Mouse (Mus musculus) hindbrain, embryonic 11.5 days (tissue): ENCODE measurements around the gene Ccnd3. TPM values are rescaled to one million over a fixed set of nuclear protein-coding genes. Genes with fewer than 3 reads are reported as not detected.

ENCODE experiments used
- ATAC-seq: fragments of 200-750 bp; cut with Nextera tagmentation; 2 replicates; pipeline ENCODE4 v1.8.0; 2017; ENCODE audit warnings: mild to moderate bottlenecking, moderate TSS enrichment, moderate library complexity; ENCODE audit not compliant: low FRiP score
- DNase-seq: peaks from one replicate; pipeline ENCODE4 v3.0.0-alpha.2; 2015; ENCODE audit warnings: low spot score
- H3K27ac ChIP-seq: fragments of 300-500 bp; sonication (generic); 2 replicates; pipeline ENCODE4 v1.5.1; 2014; ENCODE audit warnings: mild to moderate bottlenecking, low read depth, low read length
- H3K27me3 ChIP-seq: fragments of 300-500 bp; sonication (generic); 2 replicates; pipeline ENCODE4 v1.6.1; 2014; ENCODE audit warnings: mild to moderate bottlenecking, low read length, moderate library complexity, mixed read lengths; ENCODE audit not compliant: control insufficient read depth, insufficient read depth
- H3K36me3 ChIP-seq: fragments of 300-500 bp; sonication (generic); 2 replicates; pipeline ENCODE4 v1.6.1; 2014; ENCODE audit warnings: mild to moderate bottlenecking, low read length, moderate library complexity, mixed read lengths; ENCODE audit not compliant: control insufficient read depth, insufficient read depth
- H3K4me1 ChIP-seq: fragments of 300-500 bp; sonication (generic); replicated peaks from 2 replicates; pipeline ENCODE4 v1.6.1; 2014; ENCODE audit warnings: low read length, mixed read lengths; ENCODE audit not compliant: control insufficient read depth, insufficient read depth
- H3K4me2 ChIP-seq: fragments of 300-500 bp; sonication (generic); replicated peaks from 2 replicates; pipeline ENCODE4 v1.6.1; 2014; ENCODE audit warnings: mild to moderate bottlenecking, low read depth, low read length
- H3K4me3 ChIP-seq: fragments of 300-500 bp; sonication (generic); 2 replicates; pipeline ENCODE4 v1.5.1; 2014; ENCODE audit warnings: low read depth, low read length
- H3K9ac ChIP-seq: fragments of 300-500 bp; sonication (generic); 2 replicates; pipeline ENCODE4 v1.6.1; 2014; ENCODE audit warnings: low read depth, low read length
- H3K9me3 ChIP-seq: fragments of 300-500 bp; sonication (generic); 2 replicates; pipeline ENCODE4 v1.6.1; 2016; ENCODE audit warnings: low read length; ENCODE audit not compliant: control insufficient read depth
- WGBS: fragments of 180-500 bp; shearing (Covaris S2); extraction: QIAGEN DNeasy Blood & Tissue Kit; methylation state at CpG from one replicate; pipeline ENCODE4 v1.1.7; 2014; 5-methylcytosine and 5-hydroxymethylcytosine counted together
- polyA plus RNA-seq: library from polyadenylated mRNA; unstranded; fragments of >200 nt; fragmentation: Nextera tagmentation; extraction: Ambion mirVana; gene quantifications from 2 replicates; pipeline ENCODE4 v1.2.1, GENCODE M21; 2014

Ccnd3 gene
- polyA plus RNA-seq, 1 experiment from 2014 or later: 190 TPM

DNA sequence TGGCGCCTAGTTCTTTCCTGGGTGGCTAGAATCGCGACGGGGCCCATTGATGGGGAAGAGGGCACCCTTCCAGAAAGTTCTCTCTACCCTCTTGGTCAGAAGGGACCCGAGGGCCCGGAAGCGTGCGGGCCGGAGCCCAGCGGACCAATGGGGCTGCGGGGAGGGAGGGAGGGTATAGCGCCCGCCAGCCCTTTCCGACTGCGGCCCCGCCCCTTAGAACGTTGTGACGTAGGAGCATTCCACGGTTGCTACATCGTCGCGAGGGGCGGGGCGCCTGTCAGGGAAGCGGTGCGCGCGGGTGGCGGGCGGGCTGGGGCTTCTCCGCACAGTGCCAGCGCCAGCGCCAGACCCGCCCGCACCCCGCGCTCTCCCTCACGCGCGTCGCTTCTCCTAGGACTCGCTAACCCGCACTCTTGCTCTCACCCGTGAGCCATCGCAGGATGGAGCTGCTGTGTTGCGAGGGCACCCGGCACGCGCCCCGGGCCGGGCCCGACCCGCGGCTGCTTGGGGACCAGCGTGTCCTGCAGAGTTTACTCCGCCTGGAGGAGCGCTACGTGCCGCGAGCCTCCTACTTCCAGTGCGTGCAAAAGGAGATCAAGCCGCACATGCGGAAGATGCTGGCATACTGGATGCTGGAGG, 88.5 kb downstream of the Ccnd3 start:
- H3K4me3 ChIP-seq: peak overlapping the region; percentile 65
- WGBS: 1% methylated on average over 59 of the region's 63 CpGs
- H3K36me3 ChIP-seq: no peaks in the 10 kb centered on the region
- DNase-seq (peak; percentile 97), ATAC-seq (peak; percentile 83)
- H3K4me1 ChIP-seq: peaks cover 13% of the 10 kb centered on the region
- peak overlapping the region; percentile 80 for H3K9ac ChIP-seq
- H3K27ac ChIP-seq: peak overlapping the region; percentile 92
- H3K4me2 ChIP-seq: peak overlapping the region; percentile 78
- H3K9me3 ChIP-seq: no peaks in the 10 kb centered on the region
- H3K27me3 ChIP-seq: no peaks in the 10 kb centered on the region

DNA sequence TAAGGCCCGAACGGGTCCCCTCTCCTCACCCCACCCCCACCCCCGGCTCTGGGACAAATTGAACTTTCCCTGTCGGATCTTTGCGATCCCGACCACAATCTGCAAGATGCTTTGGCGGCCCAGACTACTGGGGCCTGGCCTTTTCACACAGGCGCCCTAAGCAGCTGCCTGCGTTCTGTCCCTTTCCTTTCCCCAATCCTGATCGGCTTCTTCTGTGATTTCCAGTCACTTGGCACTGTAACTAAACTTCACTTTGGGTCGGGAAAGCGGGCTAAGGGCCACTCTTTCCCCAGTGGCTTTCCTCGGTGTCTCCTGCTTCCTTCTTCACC, 89.0 kb downstream of the Ccnd3 start:
- DNase-seq (peak; percentile 61), ATAC-seq (0 out of 2 replicates have a peak, but pooled peaks have one; percentile 0)
- Histone ChIP-seq H3K27ac (peak overlapping the region; percentile 92), H3K27me3 (no peaks in the 10 kb centered on the region), H3K36me3 (no peaks in the 10 kb centered on the region), H3K9ac (peak overlapping the region; percentile 80), H3K4me2 (peak overlapping the region; percentile 78), H3K4me3 (peak overlapping the region; percentile 65), H3K4me1 (peaks cover 13% of the 10 kb centered on the region), H3K9me3 (no peaks in the 10 kb centered on the region)
- WGBS: under 1% methylated on average over 13 of the region's 13 CpGs

- ATAC-seq (no peak), DNase-seq (peak; percentile 58)
- H3K4me2 ChIP-seq: peak overlapping the region; percentile 78
- H3K4me3 ChIP-seq: peak overlapping the region; percentile 65
- H3K9me3 ChIP-seq: no peaks in the 10 kb centered on the region
- no peaks in the 10 kb centered on the region for H3K27me3 ChIP-seq
- H3K4me1 ChIP-seq: peaks cover 13% of the 10 kb centered on the region
- H3K36me3 ChIP-seq: no peaks in the 10 kb centered on the region
- H3K27ac ChIP-seq: peak overlapping the region; percentile 92
- H3K9ac ChIP-seq: peak overlapping the region; percentile 80
- under 1% methylated on average over 41 of the region's 43 CpGs for WGBS
Measured at GRCm38 (mm10) chr17:47594183-47594968, 89.5 kb downstream of the Ccnd3 start.

- H3K9ac ChIP-seq: peak overlapping the region; percentile 80
- DNase-seq (peak; percentile 44), ATAC-seq (no peak)
- H3K27ac ChIP-seq: peak overlapping the region; percentile 92
- peak overlapping the region; percentile 78 for H3K4me2 ChIP-seq
- H3K4me1 ChIP-seq: peaks cover 13% of the 10 kb centered on the region
- no peaks in the 10 kb centered on the region for H3K27me3 ChIP-seq
- no peaks in the 10 kb centered on the region for H3K36me3 ChIP-seq
- H3K9me3 ChIP-seq: no peaks in the 10 kb centered on the region
- peak overlapping the region; percentile 65 for H3K4me3 ChIP-seq
- 0% methylated on average over 9 of the region's 9 CpGs for WGBS
Measured at GRCm38 (mm10) chr17:47594969-47595247, 90.1 kb downstream of the Ccnd3 start.

GRCm38 (mm10) chr17:47595248-47596161, 90.7 kb downstream of the Ccnd3 start:
- DNase-seq (peak; percentile 71), ATAC-seq (peak; percentile 68)
- H3K4me2 ChIP-seq: peak overlapping the region; percentile 78
- H3K9ac ChIP-seq: peak overlapping the region; percentile 64
- H3K9me3 ChIP-seq: no peaks in the 10 kb centered on the region
- H3K36me3 ChIP-seq: no peaks in the 10 kb centered on the region
- no peaks in the 10 kb centered on the region for H3K27me3 ChIP-seq
- H3K27ac ChIP-seq: peak overlapping the region; percentile 92
- peak overlapping the region; percentile 65 for H3K4me3 ChIP-seq
- WGBS: under 1% methylated on average over 21 of the region's 21 CpGs
- peaks cover 13% of the 10 kb centered on the region for H3K4me1 ChIP-seq

- H3K4me1 ChIP-seq: peaks cover 13% of the 10 kb centered on the region
- peak overlapping the region; percentile 64 for H3K9ac ChIP-seq
- H3K27ac ChIP-seq: peak overlapping the region; percentile 92
- H3K4me3 ChIP-seq: peak overlapping the region; percentile 65
- H3K9me3 ChIP-seq: no peaks in the 10 kb centered on the region
- H3K36me3 ChIP-seq: no peaks in the 10 kb centered on the region
- 19% methylated on average over 6 of the region's 6 CpGs for WGBS
- ATAC-seq (0 out of 2 replicates have a peak, but pooled peaks have one; percentile 1), DNase-seq (no peak)
- H3K4me2 ChIP-seq: peak overlapping the region; percentile 78
- no peaks in the 10 kb centered on the region for H3K27me3 ChIP-seq
Measured at GRCm38 (mm10) chr17:47596162-47596838, 91.4 kb downstream of the Ccnd3 start.

DNA sequence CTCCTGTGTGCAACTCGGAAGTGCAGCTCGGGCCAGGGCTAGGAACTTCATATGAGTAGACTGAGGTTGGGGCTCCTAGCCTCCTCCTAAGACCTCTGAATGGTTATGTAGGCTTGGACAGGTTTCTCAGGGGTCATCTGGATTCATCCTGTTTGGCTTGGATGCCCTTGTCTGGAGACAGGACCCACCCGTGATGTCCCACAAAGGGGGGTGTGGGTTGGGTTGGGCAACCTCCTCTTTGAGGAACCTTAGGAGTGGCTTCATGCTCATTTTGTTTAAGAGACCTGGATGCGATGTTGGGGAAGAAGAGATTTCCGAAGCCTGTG, 92.0 kb downstream of the Ccnd3 start:
- DNase-seq (no peak), ATAC-seq (no peak)
- peak overlapping the region; percentile 64; the same call in 1 of the 2 replicates for H3K9ac ChIP-seq
- WGBS: 73% methylated on average over 5 of the region's 5 CpGs
- H3K27me3 ChIP-seq: no peaks in the 10 kb centered on the region
- H3K4me3 ChIP-seq: no peak overlapping the region
- H3K36me3 ChIP-seq: no peaks in the 10 kb centered on the region
- no peaks in the 10 kb centered on the region for H3K9me3 ChIP-seq
- H3K4me1 ChIP-seq: peaks cover 13% of the 10 kb centered on the region
- H3K4me2 ChIP-seq: peak overlapping the region; percentile 78; the same call in 1 of the 2 replicates
- H3K27ac ChIP-seq: peak overlapping the region; percentile 92

GRCm38 (mm10) chr17:47597261-47597660, 92.4 kb downstream of the Ccnd3 start:
- Histone ChIP-seq H3K4me1 (peaks cover 13% of the 10 kb centered on the region), H3K9me3 (no peaks in the 10 kb centered on the region), H3K4me3 (no peak overlapping the region), H3K4me2 (0 out of 2 replicates have a peak overlapping the region, but pooled peaks have one; percentile 2), H3K27ac (no peak overlapping the region), H3K27me3 (no peaks in the 10 kb centered on the region), H3K36me3 (no peaks in the 10 kb centered on the region), H3K9ac (no peak overlapping the region)
- DNase-seq: no peak
- 78% methylated on average over 13 of the region's 13 CpGs for WGBS
- ATAC-seq: no peak
